Mouse (Mus musculus) bone marrow macrophage, adult 2 months (primary cell): ENCODE measurements around the gene Tmem235.

ENCODE experiments used
- CTCF ChIP-seq: IDR thresholded peaks from 2 replicates; pipeline ENCODE4 v1.5.1; 2012; ENCODE audit warnings: low read depth, mild to moderate bottlenecking, low read length, moderate library complexity
- POLR2A ChIP-seq: IDR thresholded peaks from 2 replicates; pipeline ENCODE4 v1.6.1; 2012; ENCODE audit warnings: mild to moderate bottlenecking, low read depth, low read length, borderline replicate concordance

DNA sequence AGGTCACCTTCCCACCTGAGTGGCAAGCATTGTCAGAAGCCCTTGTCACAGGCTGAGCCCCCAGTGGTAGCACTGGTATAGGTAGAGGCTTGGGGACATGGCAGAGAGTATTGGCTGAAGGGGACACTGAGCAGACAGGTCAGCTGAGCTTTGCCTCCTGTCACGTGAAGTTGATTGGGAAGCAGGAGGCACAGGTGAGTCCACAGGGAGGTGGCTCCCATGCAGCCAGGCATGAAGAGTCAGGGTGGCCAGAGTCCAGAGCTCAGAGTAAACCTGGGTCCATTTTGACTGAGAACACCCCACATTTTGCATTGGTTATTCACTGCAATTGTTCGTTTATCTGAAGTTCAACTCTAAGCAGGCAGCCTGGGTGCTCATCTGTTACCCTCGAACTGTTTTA is 7.7 kb upstream of the Tmem235 start:
- TF ChIP-seq POLR2A (no peak), CTCF (no peak)
